Mouse (Mus musculus) embryonic facial prominence, embryonic 15.5 days (tissue): Measurements from ENCODE around the gene Rpl19. TPM values are rescaled to one million over a fixed set of nuclear protein-coding genes. Genes with fewer than 3 reads are reported as not detected.

ENCODE experiments used
- ATAC-seq: fragments of 200-750 bp; cut with Nextera tagmentation; 2 replicates; pipeline ENCODE4 v1.8.0; 2017; ENCODE audit warnings: low read depth, moderate TSS enrichment; ENCODE audit not compliant: insufficient number of reproducible peaks, low FRiP score, low TSS enrichment
- H3K27ac ChIP-seq: fragments of 300-500 bp; sonication (generic); replicated peaks from 2 replicates; pipeline ENCODE4 v1.5.1; 2015; ENCODE audit warnings: mild to moderate bottlenecking, inconsistent platforms
- H3K27me3 ChIP-seq: fragments of 300-500 bp; sonication (generic); 2 replicates; pipeline ENCODE4 v1.6.1; 2015; ENCODE audit warnings: inconsistent platforms
- H3K36me3 ChIP-seq: fragments of 300-500 bp; sonication (generic); 2 replicates; pipeline ENCODE4 v1.6.1; 2015; ENCODE audit warnings: mild to moderate bottlenecking, inconsistent platforms
- H3K4me1 ChIP-seq: fragments of 300-500 bp; sonication (generic); 2 replicates; pipeline ENCODE4 v1.6.1; 2015; ENCODE audit warnings: inconsistent platforms
- H3K4me2 ChIP-seq: fragments of 300-500 bp; sonication (generic); replicated peaks from 2 replicates; pipeline ENCODE4 v1.6.1; 2015; ENCODE audit warnings: mild to moderate bottlenecking, inconsistent platforms
- H3K4me3 ChIP-seq: fragments of 300-500 bp; sonication (generic); replicated peaks from 2 replicates; pipeline ENCODE4 v1.5.1; 2015; ENCODE audit warnings: mild to moderate bottlenecking, inconsistent platforms
- H3K9ac ChIP-seq: fragments of 300-500 bp; sonication (generic); 2 replicates; pipeline ENCODE4 v1.6.1; 2015; ENCODE audit warnings: inconsistent platforms
- H3K9me3 ChIP-seq: fragments of 300-500 bp; sonication (generic); replicated peaks from 2 replicates; pipeline ENCODE4 v1.6.1; 2016; ENCODE audit warnings: inconsistent platforms
- WGBS: fragments of 180-500 bp; shearing (Covaris S2); methylation state at CpG from one replicate; pipeline ENCODE4 v1.1.7; 2015; 5-methylcytosine and 5-hydroxymethylcytosine counted together
- polyA plus RNA-seq: library from polyadenylated mRNA; unstranded; fragments of >200 nt; fragmentation: Nextera tagmentation; extraction: Ambion mirVana; gene quantifications from 2 replicates; pipeline ENCODE4 v1.2.1, GENCODE M21; 2015

Gene Rpl19
- polyA plus RNA-seq, 1 experiment from 2014 or later, result 1,069 TPM

- H3K27ac ChIP-seq, result no peak overlapping the region
- H3K4me1 ChIP-seq, result peaks cover 19% of the 10 kb centered on the region
- H3K27me3 ChIP-seq, result peaks cover 28% of the 10 kb centered on the region
- no peaks in the 10 kb centered on the region for H3K9me3 ChIP-seq
- H3K4me3 ChIP-seq, result no peak overlapping the region
- no peak overlapping the region; the same call in 1 of the 2 replicates for H3K4me2 ChIP-seq
- no peak overlapping the region for H3K9ac ChIP-seq
- H3K36me3 ChIP-seq, result no peaks in the 10 kb centered on the region
- ATAC-seq, result no peak
- WGBS, result 22% methylated on average over 9 of the region's 9 CpGs
Observed at GRCm38 (mm10) chr11:98057466-98057865, 31.0 kb downstream of the Rpl19 start.

- H3K27ac ChIP-seq, result no peak overlapping the region
- H3K4me1 ChIP-seq, result peaks cover 14% of the 10 kb centered on the region
- no peak overlapping the region for H3K9ac ChIP-seq
- ATAC-seq, result no peak
- 84% methylated on average over 5 of the region's 5 CpGs for WGBS
- H3K27me3 ChIP-seq, result peaks cover 22% of the 10 kb centered on the region
- H3K36me3 ChIP-seq, result no peaks in the 10 kb centered on the region
- H3K4me2 ChIP-seq, result no peak overlapping the region
- H3K4me3 ChIP-seq, result no peak overlapping the region
- no peaks in the 10 kb centered on the region for H3K9me3 ChIP-seq
Observed at GRCm38 (mm10) chr11:98057998-98058397, 31.5 kb downstream of the Rpl19 start.

- no peaks in the 10 kb centered on the region for H3K9me3 ChIP-seq
- H3K4me1 ChIP-seq, result peaks cover 5% of the 10 kb centered on the region; the same call in 1 of the 2 replicates
- no peak overlapping the region for H3K9ac ChIP-seq
- ATAC-seq, result no peak
- no peaks in the 10 kb centered on the region for H3K36me3 ChIP-seq
- no peak overlapping the region for H3K27ac ChIP-seq
- WGBS, result 46% methylated on average over 7 of the region's 7 CpGs
- H3K4me3 ChIP-seq, result no peak overlapping the region
- H3K4me2 ChIP-seq, result no peak overlapping the region
- peaks cover 12% of the 10 kb centered on the region for H3K27me3 ChIP-seq
Observed at GRCm38 (mm10) chr11:98059662-98060061, 33.2 kb downstream of the Rpl19 start.

- Histone ChIP-seq H3K27ac (no peak overlapping the region), H3K36me3 (no peaks in the 10 kb centered on the region), H3K27me3 (peaks cover 10% of the 10 kb centered on the region), H3K4me1 (peaks cover 5% of the 10 kb centered on the region; the same call in 1 of the 2 replicates), H3K9ac (no peak overlapping the region), H3K9me3 (no peaks in the 10 kb centered on the region), H3K4me3 (no peak overlapping the region), H3K4me2 (no peak overlapping the region)
- no peak for ATAC-seq
- 73% methylated on average over 5 of the region's 5 CpGs for WGBS
Observed at GRCm38 (mm10) chr11:98060104-98060692, 33.7 kb downstream of the Rpl19 start.

- Histone ChIP-seq H3K27me3 (0 out of 2 replicates have a peak, but pooled peaks cover 3% of the 10 kb centered on the region), H3K36me3 (no peaks in the 10 kb centered on the region), H3K27ac (no peak overlapping the region), H3K4me1 (peaks cover 5% of the 10 kb centered on the region; the same call in 1 of the 2 replicates), H3K4me2 (no peak overlapping the region), H3K4me3 (no peak overlapping the region), H3K9ac (no peak overlapping the region), H3K9me3 (no peaks in the 10 kb centered on the region)
- ATAC-seq, result no peak
- whole genome bisulfite sequencing, result 70% methylated on average over 3 of the region's 3 CpGs
Observed at GRCm38 (mm10) chr11:98061441-98061840, 34.9 kb downstream of the Rpl19 start.

- H3K27me3 ChIP-seq, result no peaks in the 10 kb centered on the region
- no peak overlapping the region for H3K9ac ChIP-seq
- H3K27ac ChIP-seq, result no peak overlapping the region
- peaks cover 5% of the 10 kb centered on the region; the same call in 1 of the 2 replicates for H3K4me1 ChIP-seq
- no peak overlapping the region for H3K4me3 ChIP-seq
- ATAC-seq, result no peak
- 60% methylated on average over 6 of the region's 6 CpGs for WGBS
- H3K4me2 ChIP-seq, result no peak overlapping the region
- no peaks in the 10 kb centered on the region for H3K9me3 ChIP-seq
- H3K36me3 ChIP-seq, result no peaks in the 10 kb centered on the region
Observed at GRCm38 (mm10) chr11:98061904-98062562, 35.5 kb downstream of the Rpl19 start.

GRCm38 (mm10) chr11:98066201-98066600, 39.7 kb downstream of the Rpl19 start:
- ATAC-seq, result no peak
- Histone ChIP-seq H3K4me1 (no peaks in the 10 kb centered on the region), H3K36me3 (no peaks in the 10 kb centered on the region), H3K4me3 (no peak overlapping the region), H3K27me3 (no peaks in the 10 kb centered on the region), H3K9ac (no peak overlapping the region), H3K27ac (no peak overlapping the region), H3K9me3 (no peaks in the 10 kb centered on the region), H3K4me2 (no peak overlapping the region)
- 93% methylated on average over 12 of the region's 12 CpGs for WGBS

- Histone ChIP-seq H3K9ac (no peak overlapping the region), H3K4me1 (no peaks in the 10 kb centered on the region), H3K4me3 (no peak overlapping the region), H3K36me3 (no peaks in the 10 kb centered on the region), H3K9me3 (no peaks in the 10 kb centered on the region), H3K4me2 (no peak overlapping the region), H3K27me3 (no peaks in the 10 kb centered on the region), H3K27ac (no peak overlapping the region)
- no peak for ATAC-seq
- WGBS, result 94% methylated on average over 21 of the region's 21 CpGs
Observed at GRCm38 (mm10) chr11:98067255-98067654, 40.7 kb downstream of the Rpl19 start.

- no peak for ATAC-seq
- no peak overlapping the region for H3K27ac ChIP-seq
- 81% methylated on average over 4 of the region's 4 CpGs for WGBS
Observed at GRCm38 (mm10) chr11:98073442-98073841, 46.9 kb downstream of the Rpl19 start.

GRCm38 (mm10) chr11:98075195-98075808, 48.8 kb downstream of the Rpl19 start:
- no peak for ATAC-seq
- H3K4me3 ChIP-seq, result no peak overlapping the region
- WGBS, result 19% methylated on average over 13 of the region's 13 CpGs
- no peaks in the 10 kb centered on the region for H3K36me3 ChIP-seq
- H3K9ac ChIP-seq, result no peak overlapping the region
- no peak overlapping the region for H3K4me2 ChIP-seq
- no peak overlapping the region for H3K27ac ChIP-seq
- no peaks in the 10 kb centered on the region for H3K27me3 ChIP-seq
- H3K9me3 ChIP-seq, result no peaks in the 10 kb centered on the region
- peaks cover 6% of the 10 kb centered on the region; the same call in 1 of the 2 replicates for H3K4me1 ChIP-seq

More at GRCm38 (mm10) chr11:98073442-98073841, 46.9 kb downstream of the Rpl19 start:
- H3K9me3 ChIP-seq, result no peaks in the 10 kb centered on the region
- H3K4me2 ChIP-seq, result no peak overlapping the region
- H3K36me3 ChIP-seq, result no peaks in the 10 kb centered on the region
- H3K27me3 ChIP-seq, result no peaks in the 10 kb centered on the region
- H3K9ac ChIP-seq, result no peak overlapping the region
- H3K4me3 ChIP-seq, result no peak overlapping the region
- peaks cover 6% of the 10 kb centered on the region; the same call in 1 of the 2 replicates for H3K4me1 ChIP-seq

GRCm38 (mm10) chr11:98077086-98077485, 50.6 kb downstream of the Rpl19 start:
- Histone ChIP-seq H3K4me1 (peaks cover 6% of the 10 kb centered on the region; the same call in 1 of the 2 replicates), H3K4me2 (no peak overlapping the region), H3K36me3 (no peaks in the 10 kb centered on the region), H3K9me3 (no peaks in the 10 kb centered on the region), H3K9ac (no peak overlapping the region), H3K27ac (no peak overlapping the region), H3K27me3 (no peaks in the 10 kb centered on the region), H3K4me3 (no peak overlapping the region)
- 75% methylated on average over 8 of the region's 8 CpGs for WGBS
- no peak for ATAC-seq
